Mouse (Mus musculus) embryonic facial prominence, embryonic 13.5 days (tissue): ENCODE measurements around the gene Nup188. TPM values are rescaled to one million over a fixed set of nuclear protein-coding genes. Genes with fewer than 3 reads are reported as not detected.
A peak's percentile ranks its signal among the peaks of the same experiment; 100 is the strongest.

Experiments used
- ATAC-seq: fragments of 200-750 bp; cut with Nextera tagmentation; 2 replicates; pipeline ENCODE4 v1.8.0; 2017; ENCODE audit warnings: low read depth; ENCODE audit not compliant: insufficient number of reproducible peaks, insufficient read depth, low FRiP score, low TSS enrichment
- H3K27ac ChIP-seq: fragments of 300-500 bp; sonication (generic); 2 replicates; pipeline ENCODE4 v1.5.1; 2015; ENCODE audit warnings: moderate library complexity, mild to moderate bottlenecking, inconsistent platforms
- H3K27me3 ChIP-seq: fragments of 300-500 bp; sonication (generic); 2 replicates; pipeline ENCODE4 v1.6.1; 2015; ENCODE audit warnings: mild to moderate bottlenecking, inconsistent platforms
- H3K36me3 ChIP-seq: fragments of 300-500 bp; sonication (generic); 2 replicates; pipeline ENCODE4 v1.6.1; 2015; ENCODE audit warnings: mild to moderate bottlenecking, inconsistent platforms
- H3K4me1 ChIP-seq: fragments of 300-500 bp; sonication (generic); 2 replicates; pipeline ENCODE4 v1.6.1; 2015; ENCODE audit warnings: inconsistent platforms
- H3K4me2 ChIP-seq: fragments of 300-500 bp; sonication (generic); 2 replicates; pipeline ENCODE4 v1.6.1; 2015; ENCODE audit warnings: moderate library complexity, mild to moderate bottlenecking, inconsistent platforms
- H3K4me3 ChIP-seq: fragments of 300-500 bp; sonication (generic); 2 replicates; pipeline ENCODE4 v1.5.1; 2015; ENCODE audit warnings: mild to moderate bottlenecking, inconsistent platforms
- H3K9ac ChIP-seq: fragments of 300-500 bp; sonication (generic); 2 replicates; pipeline ENCODE4 v1.6.1; 2015; ENCODE audit warnings: mild to moderate bottlenecking, inconsistent platforms
- H3K9me3 ChIP-seq: fragments of 300-500 bp; sonication (generic); 2 replicates; pipeline ENCODE4 v1.6.1; 2016; ENCODE audit warnings: inconsistent platforms
- WGBS: fragments of 180-500 bp; shearing (Covaris S2); methylation state at CpG from one replicate; pipeline ENCODE4 v1.1.7; 2015; ENCODE audit warnings: mixed read lengths; 5-methylcytosine and 5-hydroxymethylcytosine counted together
- microRNA-seq: library from miRNA; unstranded; fragments of <30 nt; microRNA quantifications from one replicate; pipeline ENCODE4, GENCODE M21; 2016
- polyA plus RNA-seq: library from polyadenylated mRNA; unstranded; fragments of >200 nt; fragmentation: Nextera tagmentation; extraction: Ambion mirVana; gene quantifications from 2 replicates; pipeline ENCODE4 v1.2.1, GENCODE M21; 2015

Nup188 gene
- polyA plus RNA-seq, 1 experiment from 2014 or later: 40.7 TPM

DNA sequence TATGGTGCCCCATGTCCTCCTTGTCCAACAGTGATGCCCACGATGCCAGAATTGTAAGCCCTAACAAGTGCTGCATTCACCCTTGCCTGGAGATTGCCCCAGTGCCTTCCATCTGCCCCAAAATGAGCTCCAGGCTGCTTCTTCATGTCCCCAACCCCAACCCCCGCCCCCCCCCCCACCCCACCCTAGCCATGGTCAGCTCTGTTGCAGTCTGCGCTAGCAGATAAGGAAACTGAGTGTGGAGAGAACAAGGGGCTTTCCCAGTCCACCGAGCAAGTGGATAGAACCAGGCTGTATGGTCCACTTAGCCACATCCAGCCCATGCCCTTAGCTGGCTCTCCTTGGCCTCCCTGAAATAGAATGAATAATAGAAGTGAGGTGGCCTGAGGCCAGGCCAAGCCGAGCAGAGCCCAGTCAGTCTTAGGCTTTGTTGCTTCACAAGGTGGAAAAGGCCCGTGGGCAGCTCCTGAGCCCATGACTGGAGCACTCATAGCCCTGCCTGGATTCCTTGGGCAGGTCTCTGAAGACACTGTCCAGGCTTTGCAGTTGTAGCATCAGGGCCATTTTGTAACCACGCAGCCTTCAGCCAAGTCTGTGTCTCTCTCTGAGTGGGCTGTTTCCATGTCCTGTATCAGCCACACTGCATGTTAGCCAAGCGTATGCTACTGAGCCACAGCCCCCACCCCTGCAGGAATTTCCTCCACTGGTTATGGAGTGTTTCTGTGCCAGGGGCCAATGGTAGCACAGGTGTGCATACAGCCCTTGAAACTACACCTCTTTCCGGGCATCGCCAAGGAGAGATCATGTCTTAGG, 94.6 kb downstream of the Nup188 start:
- no peak overlapping the region for H3K27ac ChIP-seq
- H3K36me3 ChIP-seq: peaks cover 97% of the 10 kb centered on the region
- WGBS: 89% methylated on average over 10 of the region's 10 CpGs
- no peaks in the 10 kb centered on the region for H3K27me3 ChIP-seq
- H3K9ac ChIP-seq: no peak overlapping the region
- H3K4me2 ChIP-seq: no peak overlapping the region
- no peaks in the 10 kb centered on the region for H3K4me1 ChIP-seq
- no peak for ATAC-seq
- no peaks in the 10 kb centered on the region for H3K9me3 ChIP-seq
- H3K4me3 ChIP-seq: no peak overlapping the region

DNA sequence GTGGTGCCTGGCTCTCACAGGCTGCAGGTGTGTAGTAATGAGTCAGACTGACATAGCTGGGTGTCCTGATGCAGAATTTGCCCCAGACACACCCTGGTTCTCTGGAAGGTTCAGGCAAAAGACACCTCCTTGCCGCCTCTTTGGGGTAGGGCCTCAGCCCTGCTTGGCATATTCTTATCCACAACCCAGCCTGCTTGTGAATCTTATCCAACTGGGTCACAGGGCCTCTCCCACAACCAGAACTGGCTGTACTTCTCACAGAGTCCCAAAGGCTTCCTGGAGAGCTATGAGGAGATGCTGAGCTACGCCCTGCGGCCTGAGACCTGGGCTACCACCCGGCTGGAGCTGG, 95.2 kb downstream of the Nup188 start:
- Histone ChIP-seq H3K4me3 (no peak overlapping the region), H3K9me3 (no peaks in the 10 kb centered on the region), H3K36me3 (peaks cover 93% of the 10 kb centered on the region), H3K27me3 (no peaks in the 10 kb centered on the region), H3K9ac (0 out of 2 replicates have a peak overlapping the region, but pooled peaks have one; percentile 21), H3K4me1 (no peaks in the 10 kb centered on the region), H3K27ac (no peak overlapping the region), H3K4me2 (no peak overlapping the region)
- no peak for ATAC-seq
- WGBS: 93% methylated on average over 4 of the region's 4 CpGs

DNA sequence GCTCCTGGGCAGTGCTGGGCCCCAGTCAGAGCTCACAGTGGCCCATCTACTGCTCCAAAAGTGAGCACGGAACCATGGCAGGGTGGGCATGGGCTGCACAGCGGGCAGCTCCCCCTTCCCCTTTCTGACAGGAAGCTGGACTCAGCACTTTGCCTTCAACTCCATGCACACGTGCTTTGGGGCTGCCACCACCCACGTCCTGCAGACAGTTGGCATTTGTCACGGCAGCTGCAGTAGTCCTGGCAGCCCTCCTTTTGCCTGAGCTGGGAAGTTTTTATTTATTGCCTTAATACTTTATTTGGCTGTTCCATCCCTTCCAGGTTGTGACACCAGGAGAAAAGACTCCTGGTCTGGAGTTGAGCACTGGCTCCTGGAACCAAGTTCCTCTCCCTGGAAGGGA, 98.6 kb downstream of the Nup188 start:
- no peaks in the 10 kb centered on the region for H3K9me3 ChIP-seq
- no peak overlapping the region for H3K9ac ChIP-seq
- H3K27ac ChIP-seq: no peak overlapping the region
- no peak overlapping the region for H3K4me2 ChIP-seq
- no peaks in the 10 kb centered on the region for H3K27me3 ChIP-seq
- peaks cover 60% of the 10 kb centered on the region for H3K36me3 ChIP-seq
- no peaks in the 10 kb centered on the region for H3K4me1 ChIP-seq
- ATAC-seq: no peak
- no peak overlapping the region for H3K4me3 ChIP-seq
- 75% methylated on average over 5 of the region's 5 CpGs for WGBS

DNA sequence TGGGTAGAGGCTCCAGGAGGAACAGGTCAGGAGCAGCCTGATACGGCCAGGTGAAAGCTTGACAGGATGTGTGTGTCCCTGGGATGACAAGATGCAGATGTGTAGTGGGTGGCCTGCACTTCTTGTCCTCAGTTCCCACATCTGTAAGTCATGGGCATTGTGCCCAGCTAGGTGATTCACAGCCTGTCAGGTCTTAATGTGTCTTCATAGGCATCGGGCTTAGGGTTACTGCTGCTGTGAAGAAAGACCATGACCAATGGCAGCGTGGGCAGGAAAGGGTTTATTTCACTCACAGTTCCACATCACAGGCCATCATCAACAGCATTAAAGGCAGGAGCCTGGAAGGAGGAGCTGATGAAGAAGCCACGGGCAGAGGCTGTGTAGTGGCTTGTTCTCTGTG, 99.4 kb downstream of the Nup188 start:
- peaks cover 52% of the 10 kb centered on the region for H3K36me3 ChIP-seq
- no peaks in the 10 kb centered on the region for H3K27me3 ChIP-seq
- no peak overlapping the region for H3K4me2 ChIP-seq
- no peak overlapping the region for H3K27ac ChIP-seq
- no peak overlapping the region for H3K9ac ChIP-seq
- no peak for ATAC-seq
- 82% methylated on average over 4 of the region's 4 CpGs for WGBS
- no peaks in the 10 kb centered on the region for H3K9me3 ChIP-seq
- no peak overlapping the region for H3K4me3 ChIP-seq
- H3K4me1 ChIP-seq: no peaks in the 10 kb centered on the region

DNA sequence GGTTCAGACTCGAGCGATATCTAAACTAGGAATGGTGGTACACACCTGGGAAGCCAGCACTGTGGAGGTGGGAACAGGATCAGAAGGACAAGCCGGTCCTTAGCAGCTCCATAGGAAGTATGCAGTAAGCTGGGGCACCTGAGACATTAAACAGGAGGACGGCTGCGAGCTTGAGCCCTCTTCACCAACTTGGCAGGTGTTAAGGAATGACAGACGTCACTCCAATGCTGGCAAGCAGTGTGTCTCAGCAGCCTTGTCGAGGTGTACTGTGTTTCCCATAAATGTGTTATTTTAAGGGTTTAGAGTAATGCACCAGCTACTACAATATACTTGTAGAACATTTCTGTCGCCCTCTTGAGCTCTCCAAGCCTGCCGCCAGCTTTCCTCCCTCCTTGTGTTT, 100.7 kb downstream of the Nup188 start:
- Histone ChIP-seq H3K4me2 (no peak overlapping the region), H3K9ac (no peak overlapping the region), H3K4me3 (no peak overlapping the region), H3K36me3 (peaks cover 39% of the 10 kb centered on the region), H3K27ac (no peak overlapping the region), H3K27me3 (no peaks in the 10 kb centered on the region), H3K9me3 (no peaks in the 10 kb centered on the region), H3K4me1 (peaks cover 8% of the 10 kb centered on the region; the same call in 1 of the 2 replicates)
- ATAC-seq: no peak
- 81% methylated on average over 9 of the region's 9 CpGs for WGBS

DNA sequence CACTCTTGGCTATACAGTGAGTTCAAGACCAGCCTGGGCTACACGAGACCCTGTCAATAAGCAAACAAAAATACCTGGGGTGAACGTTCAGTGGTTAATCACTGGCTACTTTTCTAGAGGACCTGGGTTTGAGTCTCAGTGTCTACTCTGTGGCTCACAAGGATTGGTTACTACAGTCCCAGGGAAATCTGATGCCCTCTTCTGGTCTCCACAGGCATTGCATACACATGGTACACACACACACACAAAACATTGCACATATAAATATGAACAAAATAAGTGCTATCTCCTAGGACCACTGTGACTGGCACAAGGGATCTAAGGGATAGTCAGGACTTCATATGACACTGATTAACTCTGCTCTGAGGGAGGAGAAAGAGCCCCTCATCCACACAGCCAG, 102.8 kb downstream of the Nup188 start:
- H3K9me3 ChIP-seq: no peaks in the 10 kb centered on the region
- H3K4me2 ChIP-seq: no peak overlapping the region
- H3K4me1 ChIP-seq: peaks cover 20% of the 10 kb centered on the region
- H3K9ac ChIP-seq: no peak overlapping the region
- H3K36me3 ChIP-seq: peaks cover 22% of the 10 kb centered on the region
- no peak for ATAC-seq
- H3K27ac ChIP-seq: no peak overlapping the region
- no peaks in the 10 kb centered on the region for H3K27me3 ChIP-seq
- WGBS: 89% methylated on average over 2 of the region's 2 CpGs
- no peak overlapping the region for H3K4me3 ChIP-seq

DNA sequence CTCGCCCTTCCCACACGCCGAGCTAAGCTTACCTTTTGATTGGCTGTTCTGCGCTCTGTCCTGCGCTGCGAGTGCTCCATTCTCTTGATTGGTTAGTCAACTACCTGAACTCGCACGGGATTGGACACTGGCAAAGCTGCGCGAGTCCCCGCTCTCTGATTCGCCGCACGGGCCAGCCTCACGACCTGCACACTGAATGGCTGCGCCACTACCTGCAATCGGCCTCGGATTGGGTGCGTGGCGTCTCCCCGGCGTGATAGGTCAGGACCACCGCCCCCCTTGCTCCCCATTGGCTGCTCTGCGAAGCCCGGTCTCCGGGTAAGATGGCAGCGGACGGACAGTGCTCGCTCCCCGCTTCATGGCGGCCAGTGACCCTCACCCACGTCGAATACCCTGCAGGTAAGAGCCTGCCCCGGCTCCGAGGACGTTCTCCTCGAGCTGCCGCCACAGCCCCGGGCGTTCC, 105.9 kb downstream of the Nup188 start, which contains the start of gene Dolpp1:
Gene Dolpp1 (plus strand): TSS at position 141 of the 463 bp plus-strand sequence.
- Histone ChIP-seq H3K9ac (peak within 1 kb of the TSS; percentile 81), H3K27me3 (no peaks in the 10 kb centered on the region), H3K36me3 (peaks cover 22% of the 10 kb centered on the region), H3K27ac (peak within 1 kb of the TSS; percentile 87), H3K4me3 (peak within 1 kb of the TSS; percentile 84), H3K4me2 (peak within 1 kb of the TSS; percentile 95), H3K4me1 (peaks cover 22% of the 10 kb centered on the region), H3K9me3 (no peaks in the 10 kb centered on the region)
- peak; percentile 97 for ATAC-seq
- WGBS: under 1% methylated on average over 40 of the region's 40 CpGs

DNA sequence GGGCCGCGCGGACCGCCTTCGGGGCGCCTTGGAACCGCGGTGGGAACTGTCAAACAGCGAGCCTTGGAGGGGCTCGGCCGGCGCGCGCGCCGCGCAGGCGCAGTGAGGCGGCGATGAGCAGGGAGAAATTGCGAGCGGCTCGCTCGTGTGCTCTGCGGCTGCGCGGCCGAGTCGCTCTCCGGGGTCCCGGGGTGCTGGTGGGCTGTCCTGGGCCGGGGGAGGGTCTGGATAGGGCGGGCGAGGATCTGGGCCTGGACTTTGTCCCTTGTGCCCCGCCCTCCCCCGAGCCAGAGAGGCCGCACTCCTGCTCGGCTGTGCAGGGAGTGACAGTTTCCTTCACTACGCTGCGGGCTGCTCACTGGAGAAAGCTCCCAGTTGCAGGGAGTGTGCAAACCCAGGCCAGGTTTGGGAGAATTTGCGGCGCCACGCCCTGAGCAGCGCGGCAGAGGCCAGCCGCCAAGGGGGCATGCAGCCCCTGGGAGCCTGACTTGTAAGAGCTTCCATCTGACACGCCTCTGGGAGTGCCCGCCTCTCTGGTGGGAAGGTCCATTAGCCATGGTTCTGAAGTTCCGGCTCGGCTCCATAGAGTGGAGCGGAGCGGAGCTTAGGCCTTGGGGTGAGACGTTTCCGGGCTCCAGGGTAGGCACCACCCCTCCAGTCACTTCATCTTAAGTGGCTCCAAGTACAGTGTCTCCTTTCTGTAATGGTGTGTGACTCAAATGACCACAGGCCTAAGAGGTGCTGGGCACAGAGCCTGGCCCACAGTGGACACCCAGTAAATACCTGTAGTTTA, 106.6 kb downstream of the Nup188 start:
- Histone ChIP-seq H3K4me1 (peaks cover 22% of the 10 kb centered on the region), H3K9me3 (no peaks in the 10 kb centered on the region), H3K4me3 (peak overlapping the region; percentile 84), H3K4me2 (peak overlapping the region; percentile 95), H3K27ac (peak overlapping the region; percentile 87), H3K27me3 (no peaks in the 10 kb centered on the region), H3K9ac (peak overlapping the region; percentile 81), H3K36me3 (peaks cover 28% of the 10 kb centered on the region)
- ATAC-seq: peak; percentile 70
- WGBS: under 1% methylated on average over 54 of the region's 54 CpGs

DNA sequence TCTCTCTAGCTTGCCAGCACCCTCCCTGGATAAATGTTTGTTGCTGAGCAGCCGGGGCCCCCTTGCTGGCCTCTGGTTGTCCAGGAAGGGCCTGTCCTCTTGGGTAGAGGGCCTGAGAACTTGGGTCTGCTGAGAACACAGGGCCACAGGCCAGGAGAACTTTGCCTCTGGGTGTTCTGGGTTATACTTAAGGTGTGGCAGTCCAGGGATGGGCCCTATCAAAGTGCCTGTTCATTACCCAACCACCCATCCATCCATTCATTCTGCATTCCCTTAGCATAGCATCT, 107.1 kb downstream of the Nup188 start:
- peaks cover 33% of the 10 kb centered on the region for H3K36me3 ChIP-seq
- H3K4me2 ChIP-seq: peak overlapping the region; percentile 95
- H3K4me1 ChIP-seq: peaks cover 22% of the 10 kb centered on the region
- H3K4me3 ChIP-seq: peak overlapping the region; percentile 84
- WGBS: 87% methylated on average over 1 of the region's 1 CpGs
- H3K9me3 ChIP-seq: no peaks in the 10 kb centered on the region
- ATAC-seq: no peak
- H3K27ac ChIP-seq: peak overlapping the region; percentile 87; the same call in 1 of the 2 replicates
- H3K9ac ChIP-seq: peak overlapping the region; percentile 81
- no peaks in the 10 kb centered on the region for H3K27me3 ChIP-seq

Small RNA genes within 50 kb of the gene (microRNA-seq; reads per million reads assigned to microRNA genes)
- gene Gm47292: not detected

Other genes with a start within 250 kb of the Nup188 start
- 46.5 and 46.9 TPM in 2 replicates for gene Wdr34, start 237.5 kb upstream of the Nup188 start, polyA plus RNA-seq
- 538 and 545 TPM in 2 replicates for gene Set, start 229.0 kb upstream of the Nup188 start, polyA plus RNA-seq
- gene Pkn3, start 208.7 kb upstream of the Nup188 start, polyA plus RNA-seq: 7.6 and 11.4 TPM in 2 replicates
- 24.0 and 25.3 TPM in 2 replicates for gene Zdhhc12, start 192.7 kb upstream of the Nup188 start, polyA plus RNA-seq
- gene Zer1, start 161.8 kb upstream of the Nup188 start, polyA plus RNA-seq: 12.7 and 13.5 TPM in 2 replicates
- 11.1 and 13.7 TPM in 2 replicates for gene Tbc1d13, start 152.7 kb upstream of the Nup188 start, polyA plus RNA-seq
- gene Endog, start 114.9 kb upstream of the Nup188 start, polyA plus RNA-seq: 12.4 and 15.2 TPM in 2 replicates
- 80.6 and 81.9 TPM in 2 replicates for gene Spout1, start 107.9 kb upstream of the Nup188 start, polyA plus RNA-seq
- gene Kyat1, start 80.5 kb upstream of the Nup188 start, polyA plus RNA-seq: 9.4 and 10.0 TPM in 2 replicates
- 43.6 and 45.9 TPM in 2 replicates for gene Lrrc8a, start 48.7 kb upstream of the Nup188 start, polyA plus RNA-seq
- gene Gm28035, start 45.8 kb upstream of the Nup188 start, polyA plus RNA-seq: 0.06 and 0.11 TPM in 2 replicates
- gene Phyhd1, start 20.2 kb upstream of the Nup188 start, polyA plus RNA-seq: 3.7 and 4.7 TPM in 2 replicates
- gene Gm28038, start 5.4 kb upstream of the Nup188 start, polyA plus RNA-seq: not detected in 2 replicates
- 29.0 and 30.5 TPM in 2 replicates for gene Dolk, start 63 bp upstream of the Nup188 start, polyA plus RNA-seq
- 84.8 and 85.8 TPM in 2 replicates for gene Sh3glb2, start 72.9 kb downstream of the Nup188 start, polyA plus RNA-seq
- 23.9 and 27.7 TPM in 2 replicates for gene Miga2, start 77.8 kb downstream of the Nup188 start, polyA plus RNA-seq
- 31.9 and 34.9 TPM in 2 replicates for gene Dolpp1, start 105.9 kb downstream of the Nup188 start, polyA plus RNA-seq
- gene Crat, start 129.4 kb downstream of the Nup188 start, polyA plus RNA-seq: 22.5 and 25.0 TPM in 2 replicates
- gene Ptpa, start 129.6 kb downstream of the Nup188 start, polyA plus RNA-seq: 150 and 163 TPM in 2 replicates
- gene Ier5l, start 187.8 kb downstream of the Nup188 start, polyA plus RNA-seq: 3.5 and 4.0 TPM in 2 replicates